Mouse (Mus musculus): ENCODE data around the gene Bsdc1. TPM values are rescaled to one million over a fixed set of nuclear protein-coding genes. Genes with fewer than 3 reads are reported as not detected.
A peak's percentile ranks its signal among the peaks of the same experiment; 100 is the strongest.
"Not testable (repeated sequence)": the region's sequence is repeated elsewhere in the genome, so short reads cannot be mapped to it uniquely, and the experiment has no call there.

Bsdc1 gene
- polyA plus RNA-seq, 1 experiment from 2014 or later: 20.2 TPM

DNA sequence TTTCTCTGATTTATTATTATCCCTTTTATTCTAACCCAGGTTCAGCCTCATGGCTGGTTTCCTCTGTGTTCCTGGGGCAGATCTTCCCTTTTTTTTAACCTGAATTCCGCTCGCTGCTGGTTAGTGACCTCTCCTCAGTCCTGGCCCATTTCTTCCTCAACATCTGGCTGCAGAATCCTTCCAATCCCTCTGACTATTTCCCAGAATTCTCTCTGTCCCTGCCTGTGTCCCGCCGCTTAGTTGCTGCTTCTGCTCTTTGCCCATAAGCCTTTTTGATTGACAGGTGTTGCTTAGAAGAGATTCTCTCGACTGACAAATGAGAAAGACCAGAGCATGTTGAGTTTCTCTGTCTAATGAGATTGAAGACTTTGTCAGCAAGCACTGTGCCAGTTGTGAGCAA lies 5.3 kb upstream of the Bsdc1 start:
- no peak for DNase-seq (ENCODE audit: low spot score)
- Histone ChIP-seq H3K9me3 (replicated peaks) (no peaks in the 10 kb centered on the region), H3K4me1 (peaks cover 3% of the 10 kb centered on the region; the same call in 1 of the 2 replicates), H3K27ac (replicated peaks) (no peak overlapping the region), H3K27me3 (ENCODE audit: low read depth, poor library complexity, severe bottlenecking) (no peaks in the 10 kb centered on the region), H3K4me3 (no peak overlapping the region), H3K36me3 (no peaks in the 10 kb centered on the region)
- WGBS: 62% methylated on average over 5 of the region's 5 CpGs

DNA sequence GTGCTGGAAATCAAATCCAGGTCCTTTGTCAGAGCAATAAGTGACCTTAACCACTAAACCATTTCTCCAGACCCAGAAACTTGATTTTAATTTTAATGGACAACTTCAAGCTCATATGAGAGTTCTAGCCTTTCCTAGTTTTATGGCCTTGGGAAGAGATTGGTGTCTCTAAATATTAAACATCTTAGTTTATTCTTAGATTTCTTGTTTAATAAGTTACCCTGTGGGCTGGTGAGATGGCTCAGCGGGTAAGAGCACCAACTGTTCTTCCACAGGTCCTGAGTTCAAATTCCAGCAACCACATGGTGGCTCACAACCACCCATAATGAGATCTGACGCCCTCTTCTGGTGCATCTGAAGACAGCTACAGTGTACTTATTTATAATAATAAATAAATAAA lies 4.1 kb upstream of the Bsdc1 start:
- H3K27ac ChIP-seq (replicated peaks); H3K36me3 ChIP-seq; H3K9me3 ChIP-seq (replicated peaks); H3K27me3 ChIP-seq (ENCODE audit: low read depth, poor library complexity, severe bottlenecking); H3K4me3 ChIP-seq; DNase-seq (ENCODE audit: low spot score): not testable (repeated sequence)
- H3K4me1 ChIP-seq: peaks cover 10% of the 10 kb centered on the region
- 76% methylated on average over 2 of the region's 2 CpGs for WGBS

DNA sequence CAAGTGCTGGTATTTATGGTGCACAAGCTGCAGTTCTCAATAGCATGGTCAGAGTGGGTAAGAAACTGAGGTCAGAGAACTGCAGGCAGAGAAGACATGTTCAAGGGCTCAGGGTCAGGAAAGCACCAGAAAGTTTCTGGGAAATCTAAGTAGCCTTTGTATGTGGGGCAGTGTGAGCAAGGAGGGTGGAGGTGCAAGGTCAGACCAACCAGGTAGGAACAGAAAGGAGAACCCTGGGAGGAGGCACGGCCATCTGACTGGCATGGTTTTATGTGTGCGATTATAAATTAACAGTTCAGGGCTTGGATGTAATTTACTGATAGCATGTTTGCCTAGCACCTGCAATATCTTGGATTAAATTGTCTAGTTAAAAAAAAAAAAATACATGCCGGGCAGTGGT lies 1.7 kb upstream of the Bsdc1 start:
- H3K9me3 ChIP-seq (replicated peaks): no peaks in the 10 kb centered on the region
- no peak overlapping the region for H3K27ac ChIP-seq (replicated peaks)
- H3K4me3 ChIP-seq: no peak overlapping the region
- no peaks in the 10 kb centered on the region for H3K27me3 ChIP-seq (ENCODE audit: low read depth, poor library complexity, severe bottlenecking)
- WGBS: 88% methylated on average over 3 of the region's 3 CpGs
- peaks cover 17% of the 10 kb centered on the region for H3K4me1 ChIP-seq
- peaks cover 9% of the 10 kb centered on the region for H3K36me3 ChIP-seq
- no peak for DNase-seq (ENCODE audit: low spot score)

DNA sequence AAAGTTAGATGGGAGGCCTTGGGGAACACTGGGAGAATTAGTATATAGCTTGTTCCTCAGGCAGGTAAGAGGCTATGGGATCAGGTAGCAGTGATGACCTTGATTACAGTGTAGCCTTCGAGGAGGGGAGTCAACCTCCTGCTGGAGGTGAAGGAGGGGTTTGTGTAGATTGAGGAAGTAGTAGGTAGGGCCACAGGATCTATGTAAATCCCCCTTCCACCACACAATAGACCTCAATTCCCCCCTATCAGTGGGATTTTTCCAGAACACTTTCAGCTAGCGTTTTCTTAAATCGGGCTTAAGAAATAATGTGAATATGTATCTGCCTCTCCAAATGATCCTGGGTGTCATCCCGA lies 576 bp upstream of the Bsdc1 start:
- WGBS: under 1% methylated on average over 4 of the region's 4 CpGs
- DNase-seq (ENCODE audit: low spot score): no peak
- H3K4me1 ChIP-seq: peaks cover 17% of the 10 kb centered on the region
- H3K36me3 ChIP-seq: peaks cover 20% of the 10 kb centered on the region
- H3K27me3 ChIP-seq (ENCODE audit: low read depth, poor library complexity, severe bottlenecking): no peaks in the 10 kb centered on the region
- peak overlapping the region; percentile 90 for H3K27ac ChIP-seq (replicated peaks)
- no peaks in the 10 kb centered on the region for H3K9me3 ChIP-seq (replicated peaks)
- peak overlapping the region; percentile 94 for H3K4me3 ChIP-seq

DNA sequence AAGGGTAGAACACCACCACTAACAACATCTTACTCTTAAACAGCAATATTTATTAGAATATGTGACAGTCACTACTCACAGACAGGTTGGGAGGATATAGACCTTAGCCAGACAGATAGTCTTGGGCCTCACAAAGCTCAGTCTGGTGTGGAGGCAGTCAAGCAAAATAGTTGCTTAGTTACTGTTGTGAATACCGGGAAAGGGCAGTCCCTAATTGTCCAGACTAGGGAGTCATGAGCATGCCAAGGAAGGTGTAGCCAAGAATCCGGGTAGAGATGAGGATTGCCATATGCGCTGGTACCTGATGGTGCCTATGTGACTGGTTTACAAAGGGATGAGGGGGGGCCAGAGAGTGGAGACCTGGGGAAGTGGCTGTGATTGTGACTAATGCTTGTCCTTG lies 737 bp downstream of the Bsdc1 start:
- H3K27me3 ChIP-seq (ENCODE audit: low read depth, poor library complexity, severe bottlenecking): no peaks in the 10 kb centered on the region
- H3K4me3 ChIP-seq: peak overlapping the region; percentile 94
- peak overlapping the region; percentile 87 for H3K27ac ChIP-seq (replicated peaks)
- 53% methylated on average over 3 of the region's 3 CpGs for WGBS
- no peaks in the 10 kb centered on the region for H3K9me3 ChIP-seq (replicated peaks)
- no peak for DNase-seq (ENCODE audit: low spot score)
- peaks cover 33% of the 10 kb centered on the region for H3K36me3 ChIP-seq
- peaks cover 17% of the 10 kb centered on the region for H3K4me1 ChIP-seq

DNA sequence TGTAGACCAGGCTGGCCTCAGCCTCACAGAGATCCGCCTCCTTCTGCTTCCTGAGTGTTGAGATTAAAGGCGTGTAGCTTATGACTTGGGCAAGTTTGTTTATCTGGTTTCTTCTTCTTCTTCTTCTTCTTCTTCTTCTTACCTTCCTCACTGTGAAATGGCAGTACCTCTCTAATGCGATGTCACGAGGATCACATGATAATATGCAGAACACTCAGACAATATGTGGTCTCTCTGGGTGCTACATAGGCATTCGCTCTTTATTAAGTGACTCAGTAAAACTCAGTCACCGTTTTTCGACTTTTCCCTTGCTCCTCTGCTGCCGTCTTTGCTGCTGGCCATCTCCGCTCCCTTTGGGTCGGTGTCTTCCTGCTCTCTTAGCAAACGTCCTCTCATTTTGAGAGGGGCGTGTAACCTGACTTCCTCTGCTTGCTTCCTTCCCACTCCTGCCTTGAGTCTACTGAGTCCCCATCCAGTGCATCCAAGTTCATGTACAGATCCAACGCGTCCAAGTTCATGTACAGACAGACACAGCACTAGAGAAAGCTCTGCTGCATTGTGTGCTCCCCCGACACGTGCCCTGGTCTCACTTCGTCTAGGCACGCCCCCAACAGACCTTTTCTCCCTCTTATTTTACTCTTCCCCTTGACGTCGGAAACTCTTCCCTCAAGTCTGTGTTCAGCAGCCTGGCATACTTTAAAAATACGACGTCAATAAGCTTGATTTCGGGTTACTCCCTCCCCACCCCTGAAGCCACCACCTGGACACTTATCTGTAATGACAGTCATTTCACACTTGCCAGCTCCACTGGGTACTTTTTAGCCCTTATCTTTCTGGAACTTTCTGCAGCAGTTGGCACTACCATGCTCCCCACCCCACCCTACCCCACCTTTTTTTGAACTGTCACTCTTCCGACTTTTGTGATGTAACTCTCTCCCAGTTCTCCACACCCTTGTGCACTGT lies 2.0 kb downstream of the Bsdc1 start:
- no peak overlapping the region for H3K4me3 ChIP-seq
- no peaks in the 10 kb centered on the region for H3K9me3 ChIP-seq (replicated peaks)
- no peak for DNase-seq (ENCODE audit: low spot score)
- H3K4me1 ChIP-seq: peaks cover 17% of the 10 kb centered on the region
- H3K36me3 ChIP-seq: peaks cover 46% of the 10 kb centered on the region
- H3K27ac ChIP-seq (replicated peaks): no peak overlapping the region
- WGBS: 87% methylated on average over 24 of the region's 24 CpGs
- no peaks in the 10 kb centered on the region for H3K27me3 ChIP-seq (ENCODE audit: low read depth, poor library complexity, severe bottlenecking)

DNA sequence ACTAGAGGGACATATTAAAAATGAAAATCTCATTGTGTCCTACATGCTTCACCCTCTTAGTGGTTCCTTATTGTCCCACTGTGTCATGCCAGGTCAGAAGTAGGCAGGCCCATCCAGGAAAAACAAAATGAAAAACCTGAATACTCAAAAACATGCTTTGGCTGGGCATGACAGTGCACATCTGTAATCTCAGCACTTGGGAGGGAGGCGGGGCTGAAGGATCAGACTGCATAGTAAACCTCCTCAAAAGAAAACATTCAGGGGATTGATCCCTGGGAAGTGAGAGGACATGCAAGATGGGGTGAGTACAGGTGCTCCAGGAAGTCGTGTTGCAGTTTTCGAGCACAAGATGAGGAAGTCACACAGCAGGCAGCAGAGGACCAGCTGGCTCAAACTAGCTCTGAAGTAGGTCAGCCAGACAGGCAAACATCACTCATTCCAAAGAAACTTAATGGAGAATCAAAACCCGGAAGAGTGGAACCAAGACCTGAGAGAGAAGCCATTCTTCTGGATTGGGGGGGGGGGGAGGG lies 3.0 kb downstream of the Bsdc1 start:
- DNase-seq (ENCODE audit: low spot score): no peak
- peaks cover 17% of the 10 kb centered on the region for H3K4me1 ChIP-seq
- 86% methylated on average over 4 of the region's 4 CpGs for WGBS
- peaks cover 56% of the 10 kb centered on the region for H3K36me3 ChIP-seq
- no peak overlapping the region for H3K4me3 ChIP-seq
- H3K27me3 ChIP-seq (ENCODE audit: low read depth, poor library complexity, severe bottlenecking): no peaks in the 10 kb centered on the region
- H3K9me3 ChIP-seq (replicated peaks): no peaks in the 10 kb centered on the region
- H3K27ac ChIP-seq (replicated peaks): no peak overlapping the region

DNA sequence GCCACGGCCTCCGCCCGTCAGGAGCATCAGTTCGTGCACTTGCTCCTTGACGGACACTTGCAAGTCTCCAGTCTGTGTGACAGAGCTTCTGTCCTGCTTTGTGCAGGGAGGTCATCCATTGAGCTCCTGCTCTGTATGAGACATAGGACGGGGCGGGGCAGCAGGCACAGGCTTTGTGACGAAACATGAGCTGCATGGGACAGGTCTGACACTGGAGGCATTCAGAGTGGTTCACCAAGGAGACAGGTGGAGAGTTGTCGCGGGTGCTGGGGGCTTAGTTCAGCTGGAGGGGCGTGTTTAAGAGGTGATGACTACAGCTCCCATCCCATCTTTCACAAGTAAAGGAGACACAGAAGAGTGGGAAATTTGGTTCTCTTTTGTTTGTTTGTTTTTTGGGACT lies 14.7 kb downstream of the Bsdc1 start:
- Histone ChIP-seq H3K36me3 (peaks cover 91% of the 10 kb centered on the region), H3K27ac (replicated peaks) (no peak overlapping the region), H3K27me3 (ENCODE audit: low read depth, poor library complexity, severe bottlenecking) (no peaks in the 10 kb centered on the region), H3K9me3 (replicated peaks) (no peaks in the 10 kb centered on the region), H3K4me3 (no peak overlapping the region), H3K4me1 (no peaks in the 10 kb centered on the region)
- DNase-seq (ENCODE audit: low spot score): no peak
- WGBS: 91% methylated on average over 11 of the region's 11 CpGs

DNA sequence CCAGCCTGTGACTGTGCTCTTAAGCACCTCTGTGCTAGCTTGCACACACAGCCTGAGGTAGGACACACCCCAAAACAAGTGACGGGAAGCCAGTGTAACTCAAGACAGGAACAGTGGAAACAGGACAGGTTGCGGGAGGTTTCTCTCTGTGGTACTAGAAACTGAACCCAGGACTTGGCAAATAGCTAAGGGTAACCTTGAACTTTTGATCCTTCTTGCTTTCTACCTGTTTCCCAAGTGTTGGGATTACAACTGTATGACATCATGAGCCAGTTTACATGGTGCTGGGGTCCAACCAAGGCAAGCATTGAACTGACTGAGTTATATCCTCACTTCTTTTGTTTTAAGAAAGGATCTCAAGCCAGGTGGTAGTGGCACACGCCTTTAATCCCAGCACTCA lies 18.5 kb downstream of the Bsdc1 start:
- no peaks in the 10 kb centered on the region for H3K4me1 ChIP-seq
- H3K27ac ChIP-seq (replicated peaks): no peak overlapping the region
- no peak for DNase-seq (ENCODE audit: low spot score)
- 91% methylated on average over 3 of the region's 3 CpGs for WGBS
- H3K27me3 ChIP-seq (ENCODE audit: low read depth, poor library complexity, severe bottlenecking): no peaks in the 10 kb centered on the region
- peaks cover 93% of the 10 kb centered on the region for H3K36me3 ChIP-seq
- no peak overlapping the region for H3K4me3 ChIP-seq
- no peaks in the 10 kb centered on the region for H3K9me3 ChIP-seq (replicated peaks)

DNA sequence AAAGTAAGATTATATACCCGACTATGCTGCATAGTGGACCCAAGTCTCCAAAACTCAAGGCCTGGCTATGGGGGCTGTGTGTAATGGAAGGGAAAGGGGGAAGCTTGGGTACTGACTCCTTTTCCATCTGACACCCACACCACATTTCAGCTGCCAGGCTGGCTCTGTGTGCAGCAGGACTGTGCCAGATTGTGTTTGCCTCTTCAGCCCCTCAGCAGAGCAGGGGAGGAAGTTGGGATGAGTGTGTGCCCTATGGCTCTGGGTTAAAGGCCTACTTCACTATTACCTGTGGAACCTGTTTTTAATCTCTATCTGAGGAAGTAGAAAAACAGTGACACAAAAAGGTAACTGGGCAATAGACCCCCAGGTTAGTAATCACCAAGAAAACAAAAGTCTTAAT lies 19.7 kb downstream of the Bsdc1 start:
- DNase-seq (ENCODE audit: low spot score): no peak
- no peak overlapping the region for H3K27ac ChIP-seq (replicated peaks)
- no peaks in the 10 kb centered on the region for H3K9me3 ChIP-seq (replicated peaks)
- peaks cover 95% of the 10 kb centered on the region for H3K36me3 ChIP-seq
- no peaks in the 10 kb centered on the region for H3K27me3 ChIP-seq (ENCODE audit: low read depth, poor library complexity, severe bottlenecking)
- WGBS: 93% methylated on average over 1 of the region's 1 CpGs
- no peak overlapping the region for H3K4me3 ChIP-seq
- H3K4me1 ChIP-seq: no peaks in the 10 kb centered on the region

DNA sequence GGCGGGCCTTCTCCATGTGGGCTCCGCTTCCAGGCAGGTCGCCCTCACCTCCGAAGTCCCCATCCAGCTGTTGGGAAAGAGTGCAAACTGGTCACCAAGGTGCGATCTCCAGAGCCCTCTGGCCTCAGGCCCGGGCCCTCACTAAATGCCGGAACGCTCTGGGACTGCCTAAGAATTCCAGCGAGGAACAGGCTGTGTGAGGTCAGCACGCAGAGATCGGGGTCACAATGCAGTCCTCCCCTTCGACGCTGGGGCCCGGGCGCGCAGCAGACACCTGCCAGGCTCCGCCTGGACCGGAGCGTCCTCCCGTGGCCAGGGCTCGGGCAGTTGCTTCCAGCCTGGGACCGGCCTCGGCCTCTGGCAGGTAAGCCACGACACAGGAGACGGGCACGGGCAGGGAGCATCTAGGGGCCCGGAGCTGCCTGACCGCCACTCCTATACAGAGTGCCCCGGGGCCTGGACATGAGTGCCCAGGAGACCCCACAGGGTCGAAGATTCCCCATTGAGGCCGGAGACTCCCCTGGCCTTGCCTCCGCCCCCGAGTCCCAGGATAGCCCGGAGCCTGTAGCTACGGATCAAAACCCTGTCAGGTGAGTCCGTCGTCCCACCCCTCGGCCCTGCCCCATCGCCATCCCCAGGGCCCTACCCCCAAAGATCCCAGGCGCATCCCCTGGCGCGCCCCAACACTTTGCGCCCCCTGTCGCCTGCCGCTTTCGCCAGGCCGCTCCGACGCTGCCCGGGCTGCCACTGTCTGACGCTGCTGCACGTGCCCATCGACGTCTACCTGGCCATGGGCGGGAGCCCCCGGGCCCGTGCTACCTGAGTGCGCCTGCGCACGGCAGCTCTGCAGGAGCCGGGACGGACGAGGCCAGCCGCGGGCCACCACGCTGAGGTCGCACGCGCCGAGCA lies 29.8 kb downstream of the Bsdc1 start, which contains the start of the genes Tssk3 and Fam229a:
TSS of gene Tssk3 (minus strand) at position 51 of the 909 bp plus-strand sequence.
TSS of gene Fam229a (plus strand) at position 219 of the 909 bp plus-strand sequence.
- H3K4me3 ChIP-seq: peak within 1 kb of the TSS; percentile 52
- 4% methylated on average over 70 of the region's 70 CpGs for WGBS
- peaks cover 27% of the 10 kb centered on the region for H3K4me1 ChIP-seq
- H3K27me3 ChIP-seq (ENCODE audit: low read depth, poor library complexity, severe bottlenecking): peaks cover 44% of the 10 kb centered on the region
- no peaks in the 10 kb centered on the region for H3K9me3 ChIP-seq (replicated peaks)
- peaks cover 33% of the 10 kb centered on the region for H3K36me3 ChIP-seq
- DNase-seq (ENCODE audit: low spot score): peak; percentile 50
- no peak within 1 kb of the TSS; the same call in 1 of the 2 replicates for H3K27ac ChIP-seq (replicated peaks)

DNA sequence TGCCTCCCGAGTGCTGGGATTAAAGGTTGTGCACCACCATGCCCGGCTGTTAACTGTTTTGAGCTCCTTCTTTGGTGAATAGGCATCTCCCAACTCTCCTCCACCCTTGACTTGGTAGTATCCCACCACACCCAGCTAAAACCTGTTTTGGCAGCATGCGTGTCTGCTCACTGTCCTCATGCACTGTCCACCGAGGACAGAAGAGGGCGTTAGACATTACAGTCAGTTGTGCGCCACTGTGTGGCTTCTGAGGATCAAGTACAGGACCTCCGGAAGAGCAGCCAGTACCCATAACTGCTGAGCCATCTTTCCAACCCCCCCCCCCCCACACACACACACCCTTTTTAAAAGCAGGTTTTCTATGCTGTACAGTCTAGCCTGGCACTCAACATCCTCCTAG lies 33.3 kb downstream of the Bsdc1 start:
- H3K9me3 ChIP-seq (replicated peaks): no peaks in the 10 kb centered on the region
- H3K4me3 ChIP-seq: no peak overlapping the region
- WGBS: 73% methylated on average over 7 of the region's 7 CpGs
- H3K27ac ChIP-seq (replicated peaks): no peak overlapping the region
- H3K4me1 ChIP-seq: peaks cover 46% of the 10 kb centered on the region
- H3K27me3 ChIP-seq (ENCODE audit: low read depth, poor library complexity, severe bottlenecking): peaks cover 35% of the 10 kb centered on the region
- no peaks in the 10 kb centered on the region for H3K36me3 ChIP-seq
- no peak for DNase-seq (ENCODE audit: low spot score)

Measured in midbrain, embryonic 10.5 days (tissue).